Comparison of ENCODE assay signal across 19 mouse cellular contexts in genomic region chr6:96268788-96269187, GRCm38 (mm10).
"Had no signal": no experiment of that assay in that cellular context is flagged by ENCODE, and none has a peak within 500 bp of the region (broad histone marks: within the 10 kb centered on the region; RNA-seq: fewer than 3 reads in every experiment).

No protein-coding gene starts in this region.

- ATAC-seq: liver, embryonic 12.5 days; midbrain, embryonic 13.5 days had no signal

- H3K4me1 ChIP-seq: limb, embryonic 10.5 days; limb, embryonic 13.5 days; liver, embryonic 12.5 days; liver, embryonic 15.5 days; megakaryocyte, embryonic 14.5 days; midbrain, embryonic 10.5 days; midbrain, embryonic 13.5 days; neural tube, embryonic 12.5 days; neural tube, embryonic 15.5 days had no signal

- H3K36me3 ChIP-seq: limb, embryonic 10.5 days; limb, embryonic 13.5 days; liver, embryonic 12.5 days; liver, embryonic 15.5 days; midbrain, embryonic 10.5 days; midbrain, embryonic 13.5 days; neural tube, embryonic 12.5 days; neural tube, embryonic 15.5 days had no signal

- H3K9ac ChIP-seq: limb, embryonic 13.5 days; liver, embryonic 12.5 days; liver, embryonic 15.5 days; midbrain, embryonic 13.5 days; neural tube, embryonic 12.5 days; neural tube, embryonic 15.5 days had no signal

- H3K4me2 ChIP-seq: limb, embryonic 13.5 days; liver, embryonic 12.5 days; liver, embryonic 15.5 days; midbrain, embryonic 13.5 days; neural tube, embryonic 12.5 days; neural tube, embryonic 15.5 days had no signal

- H3K4me3 ChIP-seq: limb, embryonic 10.5 days; limb, embryonic 13.5 days; liver, embryonic 12.5 days; liver, embryonic 15.5 days; megakaryocyte, embryonic 14.5 days; midbrain, embryonic 10.5 days; midbrain, embryonic 13.5 days; neural tube, embryonic 12.5 days; neural tube, embryonic 15.5 days had no signal

- H3K27me3 ChIP-seq: limb, embryonic 13.5 days; liver, embryonic 12.5 days; liver, embryonic 15.5 days; megakaryocyte, embryonic 14.5 days; midbrain, embryonic 13.5 days; neural tube, embryonic 12.5 days; neural tube, embryonic 15.5 days had no signal

- H3K27ac ChIP-seq: limb, embryonic 10.5 days; limb, embryonic 13.5 days; liver, embryonic 12.5 days; liver, embryonic 15.5 days; midbrain, embryonic 10.5 days; midbrain, embryonic 13.5 days; neural tube, embryonic 12.5 days; neural tube, embryonic 15.5 days had no signal

- H3K9me3 ChIP-seq: limb, embryonic 10.5 days; limb, embryonic 13.5 days; liver, embryonic 12.5 days; liver, embryonic 15.5 days; midbrain, embryonic 10.5 days; midbrain, embryonic 13.5 days; neural tube, embryonic 12.5 days; neural tube, embryonic 15.5 days had no signal

- DNase-seq: kidney, adult 18-20 months; kidney, adult 9 months; kidney, postnatal 14 days; kidney, postnatal 4 days; liver; lung, adult 18-20 months; retina, postnatal 1 day; right cerebral cortex, postnatal 25 days; thymus, adult 18-20 months; thymus, postnatal 36 days had no signal
